In genomic region chr16:32683343-32683742, GRCm38 (mm10) we compare ENCODE assay signal across 8 mouse cellular contexts. TPM values are rescaled to one million over a fixed set of nuclear protein-coding genes. Genes with fewer than 3 reads are reported as not detected.
DNase-seq lines count a peak whose midpoint lies in the region; ATAC-seq and TF ChIP-seq lines count a peak whose summit lies in the region.

No protein-coding gene starts in this region.

- no peak for TF ChIP-seq POLR2A in cortical plate, adult 2 months (IDR thresholded peaks at IDR 0.05; ENCODE audit: extremely low read depth, insufficient read depth, low read length)

- ATAC-seq in megakaryocyte progenitor cell, adult 5-6 weeks (replicated peaks; ENCODE audit: poor library complexity): peak; percentile 77

- H3K4me1 ChIP-seq in cortical plate, adult 2 months (ENCODE audit: control insufficient read depth, insufficient read depth, low read length): no peaks in the 10 kb centered on the region

- peak; percentile 87 for TF ChIP-seq CTCF in layer of hippocampus, adult 2 months (conservative IDR thresholded peaks at IDR 0.05)
- peak; percentile 59 for TF ChIP-seq CTCF in cortical plate, adult 2 months (IDR thresholded peaks at IDR 0.05; ENCODE audit: extremely low read depth, insufficient read depth, low read length)

- no peak overlapping the region for H3K4me3 ChIP-seq in layer of hippocampus, adult 2 months
- no peak overlapping the region for H3K4me3 ChIP-seq in cortical plate, adult 2 months (ENCODE audit: insufficient read depth, low read length)

- peak in 1 of 2 experiments; percentile 58 for DNase-seq in layer of hippocampus, adult 2 months (ENCODE audit: low spot score in 2 of 2)
- DNase-seq in layer of hippocampus, postnatal 36 days: no peak
- peak; percentile 26 for DNase-seq in MEL-GATA-1-ER (ENCODE audit: extremely low read depth, low read depth)
- DNase-seq in induced T-regulatory cell, adult 2 months (ENCODE audit: low read depth): peak; percentile 75
- DNase-seq in thymus, postnatal 14 days: peak; percentile 75
- no peak for DNase-seq in layer of hippocampus, adult 8-10 months (ENCODE audit: low spot score in 2 of 2)

- no peak overlapping the region for H3K27ac ChIP-seq in layer of hippocampus, adult 2 months
- no peak overlapping the region for H3K27ac ChIP-seq in cortical plate, adult 2 months (ENCODE audit: insufficient read depth, low read length)

RNA-seq across cellular contexts. Expression of gene Tnk2, which starts 39.7 kb away (rescaled TPM):
- total RNA-seq in layer of hippocampus, adult 2 months (2021): 100 to 1,000 TPM; 210 to 212 TPM
- 100 to 1,000 TPM; 189 to 197 TPM for total RNA-seq in layer of hippocampus, postnatal 36 days (2021)
- 202 and 204 TPM in 2 replicates for polyA plus RNA-seq in cortical plate, adult 2 months (2012; rRNA removed)
- total RNA-seq in megakaryocyte progenitor cell, adult 5-6 weeks (2015): 5.9 and 6.9 TPM in 2 replicates
- 8.0 and 15.5 TPM in 2 replicates for total RNA-seq in megakaryocyte progenitor cell, adult 5-6 weeks (2017)
- total RNA-seq in layer of hippocampus, adult 8-10 months (2022): 100 to 1,000 TPM; 206 to 238 (median 222) TPM

RNA-seq across cellular contexts. Expression of gene Muc4, which starts 52.3 kb away (rescaled TPM):
- not detected for total RNA-seq in layer of hippocampus, adult 2 months (2021)
- total RNA-seq in layer of hippocampus, postnatal 36 days (2021): not detected
- 0.02 TPM in 2 replicates for polyA plus RNA-seq in cortical plate, adult 2 months (2012; rRNA removed)
- not detected in 2 replicates for total RNA-seq in megakaryocyte progenitor cell, adult 5-6 weeks (2015)
- not detected in 2 replicates for total RNA-seq in megakaryocyte progenitor cell, adult 5-6 weeks (2017)
- total RNA-seq in layer of hippocampus, adult 8-10 months (2022): not detected

Comparison
In these comparisons a context has a peak if more than half of its experiments do, and no peak if none do; other contexts are left out.
1. DNase-seq: peak in MEL-GATA-1-ER (single experiment), induced T-regulatory cell, adult 2 months (single experiment) and thymus, postnatal 14 days (single experiment); none in layer of hippocampus, postnatal 36 days (0 of 2) and layer of hippocampus, adult 8-10 months (0 of 2).
2. RNA of gene Tnk2, which starts 39.7 kb away (total RNA-seq): 206 to 238 TPM in layer of hippocampus, adult 8-10 months, 210 to 212 TPM in layer of hippocampus, adult 2 months and 189 to 197 TPM in layer of hippocampus, postnatal 36 days; 5.9 to 15.5 TPM in megakaryocyte progenitor cell, adult 5-6 weeks; every median in the first group is over 10 times any median in the second.